Mouse (Mus musculus): ENCODE results near the gene Tcf7.

- TF ChIP-seq GATA1 (IDR thresholded peaks at IDR 0.05; ENCODE audit: borderline replicate concordance, low read length) (no peak), FLI1 (IDR thresholded peaks at IDR 0.05; ENCODE audit: low read length) (no peak)
Observed at GRCm38 (mm10) chr11:52274456-52275112, 8.2 kb downstream of the Tcf7 start.

Data from megakaryocyte, embryonic 14.5 days (primary cell).